Mouse (Mus musculus) midbrain, postnatal 0 days (tissue): ENCODE results near the gene Vwa7. TPM values are rescaled to one million over a fixed set of nuclear protein-coding genes. Genes with fewer than 3 reads are reported as not detected.

ENCODE experiments used
- ATAC-seq: fragments of 200-750 bp; cut with Nextera tagmentation; 2 replicates; pipeline ENCODE4 v1.8.0; 2017; ENCODE audit warnings: moderate number of reproducible peaks, mild to moderate bottlenecking, moderate TSS enrichment, moderate library complexity; ENCODE audit not compliant: low FRiP score
- DNase-seq: peaks from one replicate; pipeline ENCODE4 v3.0.0-alpha.2; 2015; ENCODE audit warnings: low spot score
- H3K27ac ChIP-seq: fragments of 300-500 bp; sonication (generic); 2 replicates; pipeline ENCODE4 v1.5.1; 2014; ENCODE audit warnings: low read depth, mild to moderate bottlenecking, low read length, mixed read lengths
- H3K27me3 ChIP-seq: fragments of 300-500 bp; sonication (generic); 2 replicates; pipeline ENCODE4 v1.6.1; 2014; ENCODE audit warnings: low read length, control low read depth, mixed read lengths; ENCODE audit not compliant: insufficient read depth
- H3K36me3 ChIP-seq: fragments of 300-500 bp; sonication (generic); 2 replicates; pipeline ENCODE4 v1.6.1; 2014; ENCODE audit warnings: low read length, control low read depth, mixed read lengths; ENCODE audit not compliant: insufficient read depth
- H3K4me1 ChIP-seq: fragments of 300-500 bp; sonication (generic); 2 replicates; pipeline ENCODE4 v1.6.1; 2014; ENCODE audit warnings: mild to moderate bottlenecking, control low read depth, antibody characterized with exemption, low read length, mixed read lengths; ENCODE audit not compliant: insufficient read depth
- H3K4me2 ChIP-seq: fragments of 300-500 bp; sonication (generic); 2 replicates; pipeline ENCODE4 v1.6.1; 2014; ENCODE audit warnings: low read depth, mild to moderate bottlenecking, low read length, mixed read lengths; ENCODE audit not compliant: poor library complexity, severe bottlenecking
- H3K4me3 ChIP-seq: fragments of 300-500 bp; sonication (generic); 2 replicates; pipeline ENCODE4 v1.5.1; 2014; ENCODE audit warnings: low read depth, mild to moderate bottlenecking, low read length, moderate library complexity
- H3K9ac ChIP-seq: fragments of 300-500 bp; sonication (generic); replicated peaks from 2 replicates; pipeline ENCODE4 v1.6.1; 2014; ENCODE audit warnings: mild to moderate bottlenecking, low read length, moderate library complexity, mixed read lengths; ENCODE audit not compliant: poor library complexity, severe bottlenecking
- H3K9me3 ChIP-seq: fragments of 300-500 bp; sonication (generic); 2 replicates; pipeline ENCODE4 v1.6.1; 2016; ENCODE audit warnings: low read length, control low read depth
- CTCF ChIP-seq: IDR thresholded peaks from 2 replicates; pipeline ENCODE4 v1.5.1; 2016; ENCODE audit warnings: antibody characterized with exemption, mild to moderate bottlenecking
- WGBS: fragments of 180-500 bp; shearing (Covaris S2); extraction: QIAGEN DNeasy Blood & Tissue Kit; methylation state at CpG from one replicate; pipeline ENCODE4 v1.1.7; 2014; 5-methylcytosine and 5-hydroxymethylcytosine counted together
- polyA plus RNA-seq: library from polyadenylated mRNA; unstranded; fragments of >200 nt; fragmentation: Nextera tagmentation; extraction: Ambion mirVana; gene quantifications from 2 replicates; pipeline ENCODE4 v1.2.1, GENCODE M21; 2015
- total RNA-seq: library from RNA; depleted of rRNA; stranded (reverse); fragments of >200 nt; gene quantifications from 2 replicates; pipeline ENCODE4 v1.2.3, GENCODE M21; 2014

Vwa7 gene
- total and polyA plus RNA-seq, 2 experiments from 2014 or later = 0.14 to 0.44 TPM

GRCm38 (mm10) chr17:35021842-35022477 is 5.6 kb downstream of the Vwa7 start:
- H3K4me3 ChIP-seq = no peak overlapping the region
- H3K27me3 ChIP-seq = no peaks in the 10 kb centered on the region
- no peaks in the 10 kb centered on the region for H3K9me3 ChIP-seq
- H3K27ac ChIP-seq = no peak overlapping the region; the same call in 1 of the 2 replicates
- no peak for DNase-seq
- no peaks in the 10 kb centered on the region for H3K4me1 ChIP-seq
- no peak overlapping the region for H3K9ac ChIP-seq
- no peak for TF ChIP-seq CTCF
- WGBS = 50% methylated on average over 6 of the region's 6 CpGs
- no peak for ATAC-seq
- H3K4me2 ChIP-seq = no peak overlapping the region
- no peaks in the 10 kb centered on the region; the same call in 1 of the 2 replicates for H3K36me3 ChIP-seq

- TF ChIP-seq CTCF = no peak
- H3K27ac ChIP-seq = no peak overlapping the region
- no peaks in the 10 kb centered on the region for H3K27me3 ChIP-seq
- no peaks in the 10 kb centered on the region for H3K4me1 ChIP-seq
- H3K36me3 ChIP-seq = no peaks in the 10 kb centered on the region
- H3K4me2 ChIP-seq = no peak overlapping the region
- H3K9me3 ChIP-seq = no peaks in the 10 kb centered on the region
- no peak overlapping the region for H3K4me3 ChIP-seq
- no peak for ATAC-seq
- WGBS = 95% methylated on average over 8 of the region's 8 CpGs
- no peak for DNase-seq
- H3K9ac ChIP-seq = no peak overlapping the region
Measured at GRCm38 (mm10) chr17:35022541-35023060, 6.2 kb downstream of the Vwa7 start.

DNA sequence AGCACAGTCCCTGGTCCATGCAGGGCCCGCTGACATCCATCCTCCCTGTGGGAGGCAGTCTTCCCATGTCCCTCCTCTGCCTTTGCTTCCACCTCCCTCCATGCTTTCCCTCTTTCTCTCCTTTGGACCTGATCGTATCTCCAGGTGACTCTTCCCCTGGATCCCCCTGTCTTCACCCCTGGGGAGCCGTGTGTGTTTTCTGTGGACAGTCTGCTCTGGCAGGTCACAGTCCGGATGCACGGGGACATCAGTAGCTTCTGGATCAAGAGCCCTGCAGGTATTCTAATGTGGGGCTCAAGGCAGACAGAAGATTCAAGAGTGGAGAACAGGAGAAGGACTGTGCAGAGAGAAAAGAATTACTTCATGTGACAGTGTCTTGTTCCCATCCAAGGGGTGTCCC is 6.8 kb downstream of the Vwa7 start:
- Histone ChIP-seq H3K4me3 (no peak overlapping the region), H3K4me1 (no peaks in the 10 kb centered on the region), H3K9ac (no peak overlapping the region), H3K27me3 (no peaks in the 10 kb centered on the region), H3K9me3 (no peaks in the 10 kb centered on the region), H3K4me2 (no peak overlapping the region), H3K27ac (no peak overlapping the region), H3K36me3 (no peaks in the 10 kb centered on the region)
- DNase-seq (no peak), ATAC-seq (no peak)
- WGBS = 88% methylated on average over 5 of the region's 5 CpGs
- no peak for TF ChIP-seq CTCF

- Histone ChIP-seq H3K27me3 (no peaks in the 10 kb centered on the region), H3K27ac (no peak overlapping the region), H3K4me3 (no peak overlapping the region), H3K4me1 (no peaks in the 10 kb centered on the region), H3K9me3 (no peaks in the 10 kb centered on the region), H3K4me2 (no peak overlapping the region), H3K9ac (no peak overlapping the region), H3K36me3 (no peaks in the 10 kb centered on the region)
- no peak for TF ChIP-seq CTCF
- ATAC-seq (no peak), DNase-seq (no peak)
- WGBS = 80% methylated on average over 4 of the region's 4 CpGs
Measured at GRCm38 (mm10) chr17:35023756-35024155, 7.4 kb downstream of the Vwa7 start.

GRCm38 (mm10) chr17:35024261-35024660 is 7.9 kb downstream of the Vwa7 start:
- H3K4me3 ChIP-seq = no peak overlapping the region
- H3K9me3 ChIP-seq = no peaks in the 10 kb centered on the region
- H3K36me3 ChIP-seq = no peaks in the 10 kb centered on the region
- no peak overlapping the region for H3K27ac ChIP-seq
- H3K4me2 ChIP-seq = no peak overlapping the region
- WGBS = 75% methylated on average over 13 of the region's 13 CpGs
- no peak for TF ChIP-seq CTCF
- no peak for DNase-seq
- H3K4me1 ChIP-seq = no peaks in the 10 kb centered on the region
- no peak for ATAC-seq
- no peak overlapping the region for H3K9ac ChIP-seq
- no peaks in the 10 kb centered on the region for H3K27me3 ChIP-seq

DNA sequence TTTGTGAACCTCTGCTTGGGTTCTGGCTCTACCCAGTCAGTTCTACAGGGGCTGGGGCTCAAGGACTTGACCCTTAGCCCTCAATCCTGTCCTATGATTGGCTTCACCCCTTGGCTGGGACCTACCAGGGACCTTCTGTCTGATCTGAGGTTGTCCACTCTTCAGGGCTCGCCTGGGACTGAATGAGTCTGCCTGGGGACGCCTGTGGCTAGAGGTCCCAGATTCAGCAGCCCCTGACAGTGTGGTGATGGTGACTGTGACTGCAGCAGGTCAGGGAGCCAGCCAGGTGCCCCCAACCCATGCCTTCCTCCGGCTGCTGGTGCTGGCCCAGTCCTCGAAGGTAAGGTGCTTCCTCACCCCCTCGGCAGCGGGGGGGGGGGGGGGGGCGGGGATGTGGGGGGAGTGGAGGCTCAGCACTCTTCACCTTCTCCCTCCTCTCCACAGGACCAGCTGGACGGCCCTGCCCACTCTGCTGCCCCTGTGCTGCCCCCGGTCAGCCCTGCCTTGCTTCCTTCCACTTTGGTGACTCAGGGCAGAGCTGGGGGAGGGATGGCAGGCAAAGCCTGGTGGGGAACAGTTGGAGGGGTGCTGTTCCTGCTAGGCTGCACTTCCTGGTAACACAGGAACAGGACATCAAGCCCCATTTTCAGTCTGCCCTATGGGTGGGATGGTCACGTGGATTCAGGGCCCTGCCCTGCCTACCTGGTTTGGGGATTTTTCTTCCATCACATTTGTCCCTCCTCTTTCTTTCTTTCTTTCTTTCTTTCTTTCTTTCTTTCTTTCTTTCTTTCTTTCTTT is 8.5 kb downstream of the Vwa7 start:
- DNase-seq (no peak), ATAC-seq (no peak)
- no peak for TF ChIP-seq CTCF
- 60% methylated on average over 6 of the region's 10 CpGs for WGBS
- Histone ChIP-seq H3K27me3 (no peaks in the 10 kb centered on the region), H3K9ac (no peak overlapping the region), H3K4me2 (no peak overlapping the region), H3K4me1 (no peaks in the 10 kb centered on the region), H3K27ac (no peak overlapping the region), H3K36me3 (no peaks in the 10 kb centered on the region), H3K4me3 (no peak overlapping the region), H3K9me3 (no peaks in the 10 kb centered on the region)
